17 mouse cellular contexts compared by ENCODE assay signal in genomic region chr4:118070255-118071234, GRCm38 (mm10).
DNase-seq lines count a peak whose midpoint lies in the region; TF ChIP-seq lines count a peak whose summit lies in the region.
"Had no signal": no experiment of that assay in that cellular context is flagged by ENCODE, and none has a peak within 500 bp of the region (broad histone marks: within the 10 kb centered on the region; RNA-seq: fewer than 3 reads in every experiment).

No protein-coding gene starts in this region.

- no peak for TF ChIP-seq POLR2A in small intestine, adult 2 months (IDR thresholded peaks at IDR 0.05; ENCODE audit: low read depth, low read length)

- H3K4me3 ChIP-seq in small intestine, adult 2 months (ENCODE audit: low read depth, low read length): no peak overlapping the region
- H3K4me3 ChIP-seq: embryonic facial prominence, embryonic 13.5 days; forebrain, embryonic 12.5 days; midbrain, embryonic 13.5 days; neural tube, embryonic 15.5 days had no signal

- 77% methylated on average over 9 of the region's 9 CpGs for WGBS in small intestine, adult 2 months

- TF ChIP-seq CTCF in small intestine, adult 2 months (IDR thresholded peaks at IDR 0.05; ENCODE audit: extremely low read depth, insufficient read length, insufficient replicate concordance, low read depth, low read length): no peak

- H3K4me1 ChIP-seq in small intestine, adult 2 months (ENCODE audit: control insufficient read depth, insufficient read depth, insufficient read length, low read length): no peaks in the 10 kb centered on the region

- H3K36me3 ChIP-seq in small intestine, adult 2 months (ENCODE audit: control insufficient read depth, insufficient read depth, low read length): no peaks in the 10 kb centered on the region; the same call in 1 of the 2 replicates
- H3K36me3 ChIP-seq: midbrain, embryonic 13.5 days; neural tube, embryonic 15.5 days had no signal

- intact Hi-C loops in left cerebral cortex, postnatal 25 days (cut with DNase I): no loop called here

- no peaks in the 10 kb centered on the region for H3K27me3 ChIP-seq in small intestine, adult 2 months (ENCODE audit: control insufficient read depth, insufficient read depth, low read length)
- H3K27me3 ChIP-seq: embryonic facial prominence, embryonic 13.5 days; forebrain, embryonic 12.5 days; midbrain, embryonic 13.5 days; neural tube, embryonic 15.5 days had no signal

- peak; percentile 21 to 48 for DNase-seq in heart, adult 18-20 months
- no peak for DNase-seq in heart, adult 11 months
- DNase-seq in 3134 (ENCODE audit: extremely low read depth, insufficient read length, low spot score): peak; percentile 82
- DNase-seq in Muller cell, postnatal 12 days (ENCODE audit: inconsistent ontology term): peak; percentile 93
- no peak for DNase-seq in left cerebral cortex, postnatal 25 days (ENCODE audit: low spot score in 2 of 2)
- no peak for DNase-seq in B cell, adult 2 months
- DNase-seq: adrenal gland, postnatal 25 days; cerebellum, adult 18-20 months; kidney, postnatal 4 days; lung, embryonic 14.5 days; spleen, adult 18-20 months; thymus, postnatal 25 days had no signal

- H3K27ac ChIP-seq in small intestine, adult 2 months (ENCODE audit: insufficient read depth, low read depth, low read length): 0 out of 2 replicates have a peak overlapping the region, but pooled peaks have one; percentile 34
- H3K27ac ChIP-seq: embryonic facial prominence, embryonic 13.5 days; forebrain, embryonic 12.5 days had no signal

Comparison
In these comparisons a context has a peak if more than half of its experiments do, and no peak if none do; other contexts are left out.
1. DNase-seq: peak in heart, adult 18-20 months (2 of 2), 3134 (single experiment) and Muller cell, postnatal 12 days (single experiment); none in heart, adult 11 months (single experiment), left cerebral cortex, postnatal 25 days (0 of 2) and B cell, adult 2 months (0 of 2).